Mouse (Mus musculus): ENCODE data around the gene Ly6g6e.
"Not testable (repeated sequence)": the region's sequence is repeated elsewhere in the genome, so short reads cannot be mapped to it uniquely, and the experiment has no call there.

Gene Ly6g6e

GRCm38 (mm10) chr17:35104079-35104478 is 27.4 kb downstream of the Ly6g6e start:
- DNase-seq: no peak

DNA sequence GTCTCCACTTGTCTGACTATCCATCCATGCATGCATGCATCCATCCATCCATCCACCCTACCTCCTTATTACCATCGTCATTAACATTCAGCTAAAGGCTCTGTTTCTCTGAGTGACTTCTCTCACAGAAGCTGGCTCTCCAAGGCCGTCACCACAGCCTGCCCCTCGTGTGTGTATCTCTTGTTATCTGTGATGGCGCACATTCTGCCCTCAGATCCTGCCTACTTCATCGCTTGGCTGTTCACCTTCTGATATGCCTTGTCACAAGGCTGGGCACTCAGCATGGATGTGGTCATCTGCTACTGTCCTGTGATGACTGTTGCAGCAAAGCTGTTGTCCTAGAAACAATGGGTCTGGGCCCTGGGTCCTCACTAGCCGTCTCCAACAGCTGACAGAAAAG is 28.1 kb downstream of the Ly6g6e start:
- DNase-seq: no peak

DNA sequence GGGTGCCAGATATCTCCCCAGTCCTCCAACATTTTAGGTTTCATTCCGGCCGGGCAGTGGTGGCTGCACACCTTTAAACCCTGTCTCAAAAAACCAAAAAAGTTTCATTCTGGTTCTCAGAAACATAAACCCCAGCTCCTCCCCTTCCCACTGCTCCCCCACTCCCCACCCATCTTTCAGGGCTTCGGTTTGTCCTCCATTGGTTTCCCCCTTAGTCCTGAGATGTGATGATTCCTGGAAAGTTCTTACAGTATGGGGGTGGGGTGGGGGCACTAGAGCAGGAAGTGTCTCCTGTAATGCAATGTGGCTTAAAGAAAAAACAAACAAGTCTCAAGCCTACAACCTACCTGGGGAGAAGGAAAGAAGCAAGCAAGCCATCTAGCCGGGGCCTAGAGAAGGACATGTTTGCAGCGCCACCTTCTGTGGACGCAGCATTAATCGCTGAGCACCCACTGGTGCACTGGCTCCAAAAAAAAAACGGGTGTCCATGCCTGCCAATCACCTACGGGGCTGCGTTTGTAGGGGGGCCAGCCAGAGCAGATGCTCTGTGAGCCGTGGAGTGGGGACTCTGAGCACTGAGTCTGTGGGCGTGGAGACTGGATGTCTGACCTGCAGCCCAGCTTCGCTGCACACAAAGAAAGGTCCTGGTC is 29.2 kb downstream of the Ly6g6e start:
- peak; percentile 46 for DNase-seq

- no peak for DNase-seq
These were observed 29.8 kb downstream of the Ly6g6e start for GRCm38 (mm10) chr17:35106522-35106921.

- DNase-seq: no peak
These were observed 31.4 kb downstream of the Ly6g6e start, which contains the start of gene Ly6g5c for GRCm38 (mm10) chr17:35108097-35108496. Gene Ly6g5c (plus strand): TSS chr17:35108279.

GRCm38 (mm10) chr17:35111774-35112173 is 35.1 kb downstream of the Ly6g6e start:
- no peak for DNase-seq

GRCm38 (mm10) chr17:35115046-35116019 is 38.6 kb downstream of the Ly6g6e start, which contains the start of gene Ly6g5b:
Gene Ly6g5b (minus strand): TSS chr17:35115428.
- no peak for DNase-seq

GRCm38 (mm10) chr17:35120745-35121142 is 44.0 kb downstream of the Ly6g6e start:
- no peak for DNase-seq

- DNase-seq: peak; percentile 99
These were observed 44.6 kb downstream of the Ly6g6e start, which contains the start of gene Gpank1 for GRCm38 (mm10) chr17:35121143-35121799. Gene Gpank1 (plus strand): TSS chr17:35121455.

GRCm38 (mm10) chr17:35121871-35122303 is 45.2 kb downstream of the Ly6g6e start, which contains the start of gene Csnk2b:
Gene Csnk2b (minus strand): TSS chr17:35122053.
- peak; percentile 59 for DNase-seq

DNA sequence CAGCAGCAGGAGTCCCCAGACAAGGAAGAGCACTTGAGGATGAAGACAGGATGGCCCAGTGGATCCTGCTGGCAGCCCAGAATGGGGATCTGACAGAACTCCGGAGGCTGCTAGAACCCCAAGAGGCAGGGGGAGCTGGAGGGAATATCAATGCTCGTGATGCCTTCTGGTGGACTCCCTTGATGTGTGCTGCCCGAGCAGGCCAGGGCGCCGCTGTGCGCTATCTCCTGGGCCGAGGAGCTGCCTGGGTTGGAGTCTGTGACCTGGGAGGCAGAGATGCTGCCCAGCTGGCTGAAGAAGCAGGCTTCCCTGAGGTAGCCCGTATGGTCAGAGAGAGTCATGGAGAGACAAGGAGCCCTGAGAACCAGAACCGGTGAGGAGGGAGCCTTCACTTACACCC is 46.6 kb downstream of the Ly6g6e start:
- DNase-seq: not testable (repeated sequence)

GRCm38 (mm10) chr17:35124261-35124896 is 47.7 kb downstream of the Ly6g6e start:
- not testable (repeated sequence) for DNase-seq

DNA sequence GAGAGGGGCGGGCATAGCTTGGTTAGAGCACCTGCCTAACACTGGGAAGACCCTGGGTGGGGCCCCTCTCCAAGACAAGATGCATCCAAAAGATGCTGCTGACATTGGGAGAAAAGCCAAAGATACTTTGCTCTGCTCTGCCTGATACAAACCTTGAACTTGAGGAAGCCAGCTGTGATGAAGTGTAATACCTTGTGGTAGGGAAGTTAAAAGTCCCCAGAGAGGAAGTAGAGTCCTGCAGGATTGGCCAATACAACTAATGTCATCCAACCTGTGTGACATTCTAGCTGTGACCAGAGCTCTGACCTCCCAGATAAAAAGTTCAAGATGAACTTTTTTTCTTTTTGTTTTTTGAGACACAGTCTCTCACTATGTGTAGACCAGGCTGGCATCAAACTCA is 48.4 kb downstream of the Ly6g6e start:
- no peak for DNase-seq

GRCm38 (mm10) chr17:35125578-35125977 is 48.9 kb downstream of the Ly6g6e start:
- no peak for DNase-seq

- DNase-seq: peak; percentile 70
These were observed 49.5 kb downstream of the Ly6g6e start, which contains the start of gene D17H6S53E for GRCm38 (mm10) chr17:35126206-35126611. Gene D17H6S53E (plus strand): TSS chr17:35126373.

DNA sequence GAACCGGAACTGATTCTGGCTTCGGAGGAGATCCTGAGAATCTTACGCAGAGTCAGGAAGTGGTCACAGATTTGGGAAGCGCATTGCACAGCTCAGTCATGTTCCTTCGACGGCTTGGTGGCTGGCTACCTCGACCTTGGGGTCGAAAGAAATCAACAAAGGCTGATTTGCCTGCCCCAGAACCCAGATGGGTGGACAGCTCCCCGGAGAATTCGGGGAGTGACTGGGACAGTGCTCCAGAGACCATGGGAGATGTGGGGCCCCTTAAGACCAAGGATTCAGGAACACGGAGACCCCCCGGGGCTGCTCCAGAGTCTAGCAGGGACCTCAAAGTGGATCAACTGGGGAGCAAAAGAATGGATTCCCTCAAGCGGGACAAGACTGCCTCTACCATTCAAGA is 50.3 kb downstream of the Ly6g6e start:
- no peak for DNase-seq
